Mouse (Mus musculus) cerebellum, adult 2 months (tissue): ENCODE measurements around the gene Nthl1.

Experiments
- CTCF ChIP-seq: fragments of 200-500 bp; IDR thresholded peaks from 2 replicates; pipeline ENCODE4 v1.5.1; 2011; ENCODE audit warnings: low read depth, mild to moderate bottlenecking, control low read depth, low read length, moderate library complexity, borderline replicate concordance; ENCODE audit not compliant: insufficient read depth
- POLR2A ChIP-seq: fragments of 200-500 bp; IDR thresholded peaks from 2 replicates; pipeline ENCODE4 v1.6.1; 2011; ENCODE audit warnings: low read length, control low read depth, borderline replicate concordance; ENCODE audit not compliant: insufficient read depth

DNA sequence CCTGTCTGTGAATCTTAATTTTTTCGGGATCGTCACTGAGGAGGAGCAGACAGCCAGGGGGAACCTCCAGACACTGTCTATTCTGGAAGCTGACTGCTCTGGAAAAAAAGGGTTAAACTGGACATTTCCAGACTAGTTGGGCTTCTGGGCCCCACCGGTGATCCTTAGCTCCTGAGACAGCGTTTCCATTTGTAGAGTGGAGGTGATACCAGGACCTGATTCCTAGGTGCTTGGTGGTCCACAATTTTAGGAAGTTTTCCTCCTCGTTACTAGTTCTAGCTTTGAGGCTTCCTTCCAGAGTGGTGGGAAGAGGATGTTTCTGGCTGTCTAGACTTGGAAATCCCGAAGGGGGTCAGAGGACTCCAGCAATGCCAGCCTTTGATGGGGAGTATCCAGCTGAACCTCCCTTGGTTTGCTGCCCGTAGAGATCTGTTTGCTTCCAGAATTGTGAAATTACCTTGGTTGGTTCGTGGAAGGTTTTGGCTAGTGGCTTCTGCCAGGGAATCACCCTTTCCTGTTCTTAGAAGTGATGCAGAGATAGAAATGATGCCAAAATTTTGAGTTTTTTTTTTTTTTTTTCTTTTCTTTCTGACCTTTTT lies 37.9 kb downstream of the Nthl1 start:
- TF ChIP-seq CTCF (no peak), POLR2A (no peak)
